Mouse (Mus musculus) hindbrain, embryonic 15.5 days (tissue): Measurements from ENCODE around the gene Grk6. TPM values are rescaled to one million over a fixed set of nuclear protein-coding genes. Genes with fewer than 3 reads are reported as not detected.
"Not testable (repeated sequence)": the region's sequence is repeated elsewhere in the genome, so short reads cannot be mapped to it uniquely, and the experiment has no call there.

Source experiments
- ATAC-seq: fragments of 200-750 bp; cut with Nextera tagmentation; 2 replicates; pipeline ENCODE4 v1.8.0; 2017; ENCODE audit warnings: low read depth, moderate number of reproducible peaks, moderate TSS enrichment; ENCODE audit not compliant: low FRiP score
- H3K27ac ChIP-seq: fragments of 300-500 bp; sonication (generic); replicated peaks from 2 replicates; pipeline ENCODE4 v1.5.1; 2015; ENCODE audit warnings: mild to moderate bottlenecking, inconsistent platforms
- H3K27me3 ChIP-seq: fragments of 300-500 bp; sonication (generic); 2 replicates; pipeline ENCODE4 v1.6.1; 2015; ENCODE audit warnings: control low read depth, inconsistent platforms
- H3K36me3 ChIP-seq: fragments of 300-500 bp; sonication (generic); 2 replicates; pipeline ENCODE4 v1.6.1; 2015; ENCODE audit warnings: control low read depth, inconsistent platforms
- H3K4me1 ChIP-seq: fragments of 300-500 bp; sonication (generic); replicated peaks from 2 replicates; pipeline ENCODE4 v1.6.1; 2015; ENCODE audit warnings: control low read depth, inconsistent platforms
- H3K4me2 ChIP-seq: fragments of 300-500 bp; sonication (generic); 2 replicates; pipeline ENCODE4 v1.6.1; 2015; ENCODE audit warnings: moderate library complexity, mild to moderate bottlenecking, inconsistent platforms
- H3K4me3 ChIP-seq: fragments of 300-500 bp; sonication (generic); 2 replicates; pipeline ENCODE4 v1.5.1; 2015; ENCODE audit warnings: mild to moderate bottlenecking, inconsistent platforms
- H3K9ac ChIP-seq: fragments of 300-500 bp; sonication (generic); 2 replicates; pipeline ENCODE4 v1.6.1; 2015; ENCODE audit warnings: inconsistent platforms
- H3K9me3 ChIP-seq: fragments of 300-500 bp; sonication (generic); 2 replicates; pipeline ENCODE4 v1.6.1; 2016; ENCODE audit warnings: control low read depth, inconsistent platforms
- WGBS: fragments of 180-500 bp; shearing (Covaris S2); methylation state at CpG from one replicate; pipeline ENCODE4 v1.1.7; 2015; 5-methylcytosine and 5-hydroxymethylcytosine counted together
- polyA plus RNA-seq: library from polyadenylated mRNA; unstranded; fragments of >200 nt; fragmentation: Nextera tagmentation; extraction: Ambion mirVana; gene quantifications from 2 replicates; pipeline ENCODE4 v1.2.1, GENCODE M21; 2015

Gene Grk6
- polyA plus RNA-seq, 1 experiment from 2014 or later, result 40.7 TPM

- Histone ChIP-seq H3K36me3 (no peaks in the 10 kb centered on the region), H3K9ac (no peak overlapping the region), H3K4me2 (no peak overlapping the region), H3K9me3 (no peaks in the 10 kb centered on the region), H3K4me1 (no peaks in the 10 kb centered on the region), H3K27me3 (no peaks in the 10 kb centered on the region), H3K27ac (no peak overlapping the region), H3K4me3 (no peak overlapping the region)
- 86% methylated on average over 2 of the region's 2 CpGs for WGBS
- ATAC-seq, result no peak
These were observed 14.3 kb upstream of the Grk6 start for GRCm38 (mm10) chr13:55430566-55430965.

- no peaks in the 10 kb centered on the region for H3K27me3 ChIP-seq
- no peaks in the 10 kb centered on the region for H3K9me3 ChIP-seq
- no peaks in the 10 kb centered on the region for H3K4me1 ChIP-seq
- no peaks in the 10 kb centered on the region for H3K36me3 ChIP-seq
- 74% methylated on average over 10 of the region's 10 CpGs for WGBS
- no peak overlapping the region for H3K9ac ChIP-seq
- no peak overlapping the region for H3K27ac ChIP-seq
- no peak overlapping the region for H3K4me3 ChIP-seq
- H3K4me2 ChIP-seq, result no peak overlapping the region
- no peak for ATAC-seq
These were observed 12.8 kb upstream of the Grk6 start for GRCm38 (mm10) chr13:55431889-55432685.

- not testable (repeated sequence) for H3K4me2 ChIP-seq, H3K27ac ChIP-seq, H3K9ac ChIP-seq, H3K27me3 ChIP-seq, H3K9me3 ChIP-seq, ATAC-seq, H3K4me1 ChIP-seq, H3K4me3 ChIP-seq, H3K36me3 ChIP-seq
- 90% methylated on average over 15 of the region's 15 CpGs for WGBS
These were observed 7.7 kb upstream of the Grk6 start for GRCm38 (mm10) chr13:55437111-55437629.

GRCm38 (mm10) chr13:55443799-55444285, 1.0 kb upstream of the Grk6 start:
- peak overlapping the region; percentile 97 for H3K27ac ChIP-seq
- no peaks in the 10 kb centered on the region for H3K27me3 ChIP-seq
- 40% methylated on average over 9 of the region's 9 CpGs for WGBS
- H3K4me1 ChIP-seq, result peaks cover 33% of the 10 kb centered on the region
- peak overlapping the region; percentile 64 for H3K9ac ChIP-seq
- no peaks in the 10 kb centered on the region for H3K36me3 ChIP-seq
- no peaks in the 10 kb centered on the region for H3K9me3 ChIP-seq
- peak overlapping the region; percentile 92 for H3K4me3 ChIP-seq
- ATAC-seq, result no peak
- H3K4me2 ChIP-seq, result peak overlapping the region; percentile 94

- Histone ChIP-seq H3K27ac (peak overlapping the region; percentile 97), H3K36me3 (no peaks in the 10 kb centered on the region), H3K4me2 (peak overlapping the region; percentile 94), H3K9ac (peak overlapping the region; percentile 64), H3K4me1 (peaks cover 33% of the 10 kb centered on the region), H3K4me3 (peak overlapping the region; percentile 92), H3K9me3 (no peaks in the 10 kb centered on the region), H3K27me3 (no peaks in the 10 kb centered on the region)
- 1% methylated on average over 33 of the region's 33 CpGs for WGBS
- peak; percentile 77 for ATAC-seq
These were observed 461 bp upstream of the Grk6 start for GRCm38 (mm10) chr13:55444286-55444936.

GRCm38 (mm10) chr13:55445361-55446091, 654 bp downstream of the Grk6 start:
- Histone ChIP-seq H3K4me2 (peak overlapping the region; percentile 94), H3K9ac (peak overlapping the region; percentile 96), H3K4me3 (peak overlapping the region; percentile 92), H3K27me3 (no peaks in the 10 kb centered on the region), H3K27ac (peak overlapping the region; percentile 97), H3K36me3 (peaks cover 5% of the 10 kb centered on the region), H3K4me1 (peaks cover 33% of the 10 kb centered on the region), H3K9me3 (no peaks in the 10 kb centered on the region)
- ATAC-seq, result no peak
- under 1% methylated on average over 66 of the region's 66 CpGs for WGBS

- peaks cover 33% of the 10 kb centered on the region for H3K4me1 ChIP-seq
- H3K4me2 ChIP-seq, result peak overlapping the region; percentile 94
- WGBS, result 78% methylated on average over 6 of the region's 6 CpGs
- peaks cover 14% of the 10 kb centered on the region for H3K36me3 ChIP-seq
- peak overlapping the region; percentile 96; the same call in 1 of the 2 replicates for H3K9ac ChIP-seq
- no peaks in the 10 kb centered on the region for H3K27me3 ChIP-seq
- H3K9me3 ChIP-seq, result no peaks in the 10 kb centered on the region
- H3K4me3 ChIP-seq, result peak overlapping the region; percentile 92
- no peak for ATAC-seq
- no peak overlapping the region for H3K27ac ChIP-seq
These were observed 1.7 kb downstream of the Grk6 start for GRCm38 (mm10) chr13:55446483-55447105.

GRCm38 (mm10) chr13:55447543-55447943, 2.7 kb downstream of the Grk6 start:
- no peak overlapping the region for H3K4me2 ChIP-seq
- no peak overlapping the region for H3K27ac ChIP-seq
- H3K4me3 ChIP-seq, result no peak overlapping the region
- H3K36me3 ChIP-seq, result peaks cover 22% of the 10 kb centered on the region
- H3K9ac ChIP-seq, result no peak overlapping the region
- H3K9me3 ChIP-seq, result no peaks in the 10 kb centered on the region
- H3K4me1 ChIP-seq, result peaks cover 33% of the 10 kb centered on the region
- ATAC-seq, result no peak
- H3K27me3 ChIP-seq, result no peaks in the 10 kb centered on the region
- WGBS, result 53% methylated on average over 3 of the region's 3 CpGs

- WGBS, result 91% methylated on average over 5 of the region's 5 CpGs
- no peak for ATAC-seq
- peaks cover 33% of the 10 kb centered on the region for H3K4me1 ChIP-seq
- H3K4me3 ChIP-seq, result no peak overlapping the region
- no peaks in the 10 kb centered on the region for H3K27me3 ChIP-seq
- no peak overlapping the region for H3K4me2 ChIP-seq
- no peaks in the 10 kb centered on the region for H3K9me3 ChIP-seq
- no peak overlapping the region for H3K9ac ChIP-seq
- peaks cover 28% of the 10 kb centered on the region for H3K36me3 ChIP-seq
- no peak overlapping the region for H3K27ac ChIP-seq
These were observed 3.3 kb downstream of the Grk6 start for GRCm38 (mm10) chr13:55448131-55448530.

- H3K36me3 ChIP-seq, result peaks cover 37% of the 10 kb centered on the region
- WGBS, result 94% methylated on average over 9 of the region's 9 CpGs
- no peaks in the 10 kb centered on the region for H3K9me3 ChIP-seq
- H3K4me3 ChIP-seq, result no peak overlapping the region
- no peak for ATAC-seq
- H3K4me2 ChIP-seq, result no peak overlapping the region
- no peaks in the 10 kb centered on the region for H3K27me3 ChIP-seq
- H3K27ac ChIP-seq, result no peak overlapping the region
- no peak overlapping the region for H3K9ac ChIP-seq
- peaks cover 26% of the 10 kb centered on the region for H3K4me1 ChIP-seq
These were observed 4.3 kb downstream of the Grk6 start for GRCm38 (mm10) chr13:55449205-55449604.

GRCm38 (mm10) chr13:55449679-55450441, 5.0 kb downstream of the Grk6 start:
- peaks cover 41% of the 10 kb centered on the region for H3K36me3 ChIP-seq

More at GRCm38 (mm10) chr13:55449679-55450441, 5.0 kb downstream of the Grk6 start:
- H3K9ac ChIP-seq, result no peak overlapping the region
- no peak overlapping the region for H3K27ac ChIP-seq
- no peaks in the 10 kb centered on the region for H3K27me3 ChIP-seq
- H3K9me3 ChIP-seq, result no peaks in the 10 kb centered on the region
- no peak for ATAC-seq
- peaks cover 25% of the 10 kb centered on the region for H3K4me1 ChIP-seq
- H3K4me3 ChIP-seq, result no peak overlapping the region
- WGBS, result 93% methylated on average over 17 of the region's 17 CpGs
- no peak overlapping the region for H3K4me2 ChIP-seq
